Mouse (Mus musculus) small intestine, adult 2 months (tissue): ENCODE measurements around the gene Pdcd7. TPM values are rescaled to one million over a fixed set of nuclear protein-coding genes. Genes with fewer than 3 reads are reported as not detected.

Source experiments
- H3K27ac ChIP-seq: fragments of 200-500 bp; 2 replicates; pipeline ENCODE4 v1.5.1; 2012; ENCODE audit warnings: low read depth, low read length, control low read depth, inconsistent platforms; ENCODE audit not compliant: insufficient read depth
- H3K27me3 ChIP-seq: fragments of 200-500 bp; 2 replicates; pipeline ENCODE4 v1.6.1; 2012; ENCODE audit warnings: mild to moderate bottlenecking, moderate library complexity, low read length, inconsistent platforms; ENCODE audit not compliant: control insufficient read depth, insufficient read depth
- H3K36me3 ChIP-seq: fragments of 200-500 bp; 2 replicates; pipeline ENCODE4 v1.6.1; 2012; ENCODE audit warnings: mild to moderate bottlenecking, low read length, control low read depth, inconsistent platforms; ENCODE audit not compliant: control insufficient read depth, insufficient read depth
- H3K4me1 ChIP-seq: fragments of 200-500 bp; 2 replicates; pipeline ENCODE4 v1.6.1; 2012; ENCODE audit warnings: low read length, inconsistent platforms, mixed read lengths; ENCODE audit not compliant: control insufficient read depth, insufficient read depth, insufficient read length
- H3K4me3 ChIP-seq: fragments of 200-500 bp; 2 replicates; pipeline ENCODE4 v1.5.1; 2012; ENCODE audit warnings: low read depth, mild to moderate bottlenecking, control low read depth, inconsistent platforms, low read length, moderate library complexity
- CTCF ChIP-seq: fragments of 200-500 bp; IDR thresholded peaks from 2 replicates; pipeline ENCODE4 v1.5.1; 2012; ENCODE audit warnings: low read depth, mild to moderate bottlenecking, control low read depth, inconsistent platforms, low read length, moderate library complexity, mixed read lengths; ENCODE audit not compliant: insufficient replicate concordance, insufficient read length; ENCODE audit errors: extremely low read depth
- POLR2A ChIP-seq: fragments of 200-500 bp; IDR thresholded peaks from 2 replicates; pipeline ENCODE4 v1.6.1; 2012; ENCODE audit warnings: low read depth, mild to moderate bottlenecking, control low read depth, inconsistent platforms, low read length, moderate library complexity
- WGBS: fragments of 180-500 bp; shearing (Covaris S2); methylation state at CpG from one replicate; pipeline ENCODE4 v1.1.7; 2018; 5-methylcytosine and 5-hydroxymethylcytosine counted together
- polyA plus RNA-seq: library from polyadenylated mRNA; depleted of rRNA; stranded (reverse); fragments of >200 nt; gene quantifications from 2 replicates; pipeline ENCODE4 v1.2.3, GENCODE M21; 2012; rRNA removed

Pdcd7 gene
- polyA plus RNA-seq, result 9.2 and 12.9 TPM in 2 replicates

DNA sequence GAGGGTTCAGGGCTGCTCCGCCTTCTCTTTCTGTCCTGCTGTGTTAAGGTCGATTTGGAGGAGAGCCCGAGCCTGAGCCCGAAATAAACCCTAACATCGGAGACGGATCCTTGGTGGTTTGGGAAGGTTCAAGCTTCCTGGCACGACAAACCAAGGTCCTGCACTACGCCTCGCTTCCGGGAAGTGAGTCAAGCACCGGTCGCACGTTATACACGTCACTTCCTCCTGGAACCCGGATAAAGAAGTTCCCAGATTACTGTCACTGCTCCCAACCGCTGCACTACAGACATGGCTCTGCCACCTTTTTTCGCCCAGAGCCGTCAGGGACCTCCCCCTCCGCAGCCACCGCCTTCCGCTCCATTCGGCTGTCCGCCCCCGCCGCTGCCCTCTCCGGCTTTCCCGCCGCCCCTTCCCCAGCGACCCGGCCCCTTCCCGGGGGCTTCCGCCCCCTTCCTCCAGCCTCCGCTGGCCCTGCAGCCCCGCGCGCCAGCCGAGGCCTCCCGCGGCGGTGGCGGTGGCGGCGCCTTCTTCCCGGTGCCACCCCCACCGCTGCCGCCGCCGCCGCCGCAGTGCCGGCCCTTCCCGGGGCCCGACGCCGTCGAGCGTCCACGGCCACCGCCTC lies at the start of gene Pdcd7:
Gene Pdcd7, plus strand, starts transcription at position 251 of the 622 bp plus-strand sequence.
- Histone ChIP-seq H3K27ac (peak within 1 kb of the TSS; percentile 88), H3K36me3 (no peaks in the 10 kb centered on the region), H3K4me3 (peak within 1 kb of the TSS; percentile 95), H3K4me1 (0 out of 2 replicates have a peak, but pooled peaks cover 3% of the 10 kb centered on the region), H3K27me3 (no peaks in the 10 kb centered on the region)
- WGBS, result 1% methylated on average over 57 of the region's 59 CpGs
- no peak; the same call in 1 of the 2 replicates for TF ChIP-seq POLR2A
- TF ChIP-seq CTCF, result no peak

DNA sequence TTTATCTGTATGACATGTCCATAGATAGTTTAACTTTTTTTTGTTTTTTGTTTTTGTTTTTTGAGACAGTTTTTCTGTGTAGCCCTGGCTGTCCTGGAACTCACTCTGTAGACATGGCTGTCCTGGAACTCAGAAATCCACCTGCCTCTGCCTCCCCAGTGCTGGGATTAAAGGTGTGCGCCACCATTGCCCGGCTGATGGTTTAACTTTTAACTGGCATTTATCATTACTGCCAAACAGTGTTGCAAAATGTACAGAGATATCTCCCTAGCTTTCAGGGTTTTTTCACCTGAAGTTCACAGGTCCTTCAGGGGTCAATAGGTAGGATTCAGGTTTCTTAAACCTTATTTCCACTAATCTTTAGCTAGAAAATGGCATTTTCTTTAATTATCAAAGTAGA lies 48.8 kb upstream of the Pdcd7 start:
- Histone ChIP-seq H3K27me3 (no peaks in the 10 kb centered on the region), H3K36me3 (peaks cover 16% of the 10 kb centered on the region), H3K27ac (no peak overlapping the region), H3K4me1 (no peaks in the 10 kb centered on the region; the same call in 1 of the 2 replicates), H3K4me3 (no peak overlapping the region)
- 69% methylated on average over 2 of the region's 2 CpGs for WGBS
- TF ChIP-seq CTCF, result no peak
- no peak for TF ChIP-seq POLR2A

DNA sequence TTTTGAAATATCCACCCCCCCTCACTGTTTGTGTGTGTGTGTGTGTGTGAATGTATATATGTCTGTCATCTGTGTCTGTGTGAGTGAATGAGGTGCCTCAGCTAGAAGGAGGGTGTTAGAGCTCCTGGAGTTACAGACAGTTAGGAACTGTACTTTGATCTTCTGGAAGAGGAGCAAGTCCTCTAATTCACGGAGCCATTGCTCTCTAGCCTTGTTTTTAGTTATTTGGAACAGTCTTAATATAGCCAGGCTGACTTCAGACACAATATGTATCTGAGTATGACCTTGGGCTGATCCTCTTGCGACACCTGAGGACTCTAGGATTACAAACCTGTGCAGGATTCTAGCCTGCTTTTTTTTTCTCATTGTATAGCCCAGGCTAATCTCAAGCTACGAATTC lies 47.1 kb upstream of the Pdcd7 start:
- WGBS, result 69% methylated on average over 3 of the region's 3 CpGs
- no peak for TF ChIP-seq POLR2A
- TF ChIP-seq CTCF, result no peak
- Histone ChIP-seq H3K36me3 (peaks cover 29% of the 10 kb centered on the region), H3K4me1 (peaks cover 4% of the 10 kb centered on the region; the same call in 1 of the 2 replicates), H3K27me3 (no peaks in the 10 kb centered on the region), H3K27ac (no peak overlapping the region), H3K4me3 (no peak overlapping the region)

DNA sequence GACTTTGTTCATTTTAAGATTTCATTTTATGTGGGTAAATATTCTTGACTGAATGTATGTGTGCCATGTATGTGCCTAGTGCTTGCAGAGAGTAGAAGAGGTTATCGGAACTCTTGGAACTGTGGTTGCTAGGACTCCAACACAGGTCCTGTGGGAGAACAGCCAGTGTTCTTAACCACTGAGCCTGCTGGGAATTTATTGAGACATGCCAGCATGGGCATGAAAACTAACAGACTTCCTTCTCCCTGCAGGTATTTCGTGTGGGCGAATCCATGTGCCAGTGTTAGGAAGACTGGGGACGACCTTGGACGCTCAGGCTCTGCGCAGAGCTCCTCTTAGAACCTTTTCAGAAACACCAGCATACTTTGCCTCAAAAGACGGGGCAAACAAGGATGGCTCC lies 46.3 kb upstream of the Pdcd7 start:
- 96% methylated on average over 7 of the region's 7 CpGs for WGBS
- no peaks in the 10 kb centered on the region for H3K27me3 ChIP-seq

DNA sequence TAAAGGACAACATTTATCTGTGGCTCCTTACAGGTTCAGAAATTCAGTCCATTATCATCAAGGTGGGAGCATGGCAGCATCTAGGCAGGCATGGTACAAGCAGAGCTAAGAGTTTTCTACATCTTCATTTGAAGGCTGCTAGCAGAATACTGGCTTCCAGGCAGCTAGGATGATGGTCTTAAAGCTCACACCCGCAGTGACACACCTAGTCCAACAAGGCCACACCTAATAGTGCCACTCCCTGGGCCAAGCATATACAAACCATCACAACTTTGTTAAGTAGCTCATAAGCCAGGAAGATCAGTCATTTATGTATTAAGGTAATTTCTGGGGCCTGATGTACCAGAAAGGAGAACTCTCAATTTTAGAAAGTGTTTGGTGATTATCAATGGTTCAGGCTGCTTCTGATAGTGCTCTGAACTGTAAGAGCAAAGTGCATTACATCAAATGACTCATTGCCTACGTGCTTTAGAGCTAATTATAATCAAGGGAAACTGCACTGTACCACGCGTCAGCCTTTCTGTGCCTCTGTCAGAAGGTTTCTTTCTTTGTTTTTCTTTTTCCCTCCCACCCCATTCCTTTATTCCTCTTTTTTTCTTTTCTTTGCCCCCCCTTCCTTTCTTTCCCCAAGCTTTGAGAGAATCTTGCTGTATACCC lies 43.4 kb upstream of the Pdcd7 start:
- Histone ChIP-seq H3K36me3 (peaks cover 37% of the 10 kb centered on the region), H3K27me3 (no peaks in the 10 kb centered on the region), H3K27ac (peak overlapping the region; percentile 71), H3K4me3 (no peak overlapping the region), H3K4me1 (peaks cover 6% of the 10 kb centered on the region; the same call in 1 of the 2 replicates)
- WGBS, result 42% methylated on average over 4 of the region's 4 CpGs
- TF ChIP-seq POLR2A, result no peak

More for the DNA sequence above, 46.3 kb upstream of the Pdcd7 start:
- no peak for TF ChIP-seq POLR2A
- peaks cover 31% of the 10 kb centered on the region for H3K36me3 ChIP-seq
- H3K4me3 ChIP-seq, result no peak overlapping the region
- H3K4me1 ChIP-seq, result peaks cover 6% of the 10 kb centered on the region; the same call in 1 of the 2 replicates
- H3K27ac ChIP-seq, result no peak overlapping the region

DNA sequence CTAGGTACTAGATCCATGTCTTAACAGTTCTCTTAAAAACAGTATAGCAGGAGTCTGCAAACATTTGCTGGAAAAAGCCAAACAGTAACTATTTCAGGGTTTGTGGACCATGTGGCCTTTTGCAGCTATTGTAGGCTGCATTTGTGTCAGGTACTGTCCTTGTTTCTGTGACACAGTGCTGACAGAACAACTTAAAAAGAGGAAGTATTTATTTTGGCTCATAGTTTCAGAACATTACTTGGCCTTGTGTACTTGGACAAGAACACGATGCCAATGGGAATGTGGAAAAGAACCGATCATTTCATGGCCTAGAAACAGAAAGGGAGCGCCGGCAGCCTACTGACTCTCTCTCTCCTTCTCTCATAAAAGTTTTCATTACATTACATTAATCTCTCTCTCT lies 42.3 kb upstream of the Pdcd7 start:
- Histone ChIP-seq H3K27me3 (no peaks in the 10 kb centered on the region), H3K36me3 (peaks cover 40% of the 10 kb centered on the region), H3K27ac (no peak overlapping the region), H3K4me3 (no peak overlapping the region), H3K4me1 (peaks cover 6% of the 10 kb centered on the region; the same call in 1 of the 2 replicates)
- 84% methylated on average over 4 of the region's 4 CpGs for WGBS
- TF ChIP-seq CTCF (no peak), POLR2A (no peak)

DNA sequence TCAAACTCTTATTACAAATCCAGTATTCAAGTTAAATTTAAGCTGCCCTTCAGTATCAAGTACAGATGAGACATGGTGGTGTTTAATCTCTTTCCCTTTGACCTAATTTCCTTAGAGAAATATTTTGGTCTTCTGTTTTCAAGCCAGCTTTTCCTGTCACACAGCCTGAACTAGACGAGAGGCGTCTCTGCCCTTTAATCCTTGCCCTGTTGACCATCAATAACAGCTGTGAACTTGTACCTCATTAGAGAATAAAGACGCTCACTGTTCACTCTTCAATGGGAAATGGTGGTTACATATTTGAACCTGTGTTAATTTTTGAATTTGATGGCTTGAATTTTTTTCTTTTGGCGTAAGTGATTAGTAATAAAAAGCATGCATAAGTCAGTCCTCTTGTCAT lies 41.6 kb upstream of the Pdcd7 start:
- Histone ChIP-seq H3K27ac (no peak overlapping the region), H3K4me3 (no peak overlapping the region), H3K4me1 (peaks cover 6% of the 10 kb centered on the region; the same call in 1 of the 2 replicates), H3K27me3 (no peaks in the 10 kb centered on the region), H3K36me3 (peaks cover 44% of the 10 kb centered on the region)
- WGBS, result 45% methylated on average over 4 of the region's 4 CpGs
- TF ChIP-seq POLR2A, result no peak
- no peak for TF ChIP-seq CTCF
